Comparison of ENCODE assay signal across 14 mouse cellular contexts in the genomic region with DNA sequence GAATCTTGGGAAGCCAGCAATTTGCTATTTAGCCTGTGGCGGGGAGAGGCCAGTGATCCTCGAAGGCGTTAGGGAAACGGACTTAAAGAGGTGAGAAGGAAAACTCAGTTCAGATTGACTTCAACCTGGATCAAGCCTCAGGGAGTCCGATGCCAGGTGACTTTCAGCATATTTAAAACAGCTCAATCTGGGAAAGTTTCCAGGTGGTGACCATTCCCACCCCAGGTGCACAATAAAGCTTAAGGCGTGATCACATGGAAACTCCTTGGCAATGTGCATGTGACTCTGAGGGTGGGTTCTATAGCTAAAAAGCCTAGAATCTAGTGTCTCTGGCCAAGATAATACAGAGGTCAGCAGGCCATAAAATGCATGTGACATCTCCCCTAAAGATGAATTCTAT. TPM values are rescaled to one million over a fixed set of nuclear protein-coding genes. Genes with fewer than 3 reads are reported as not detected.
"Had no signal": no experiment of that assay in that cellular context is flagged by ENCODE, and none has a peak within 500 bp of the region (broad histone marks: within the 10 kb centered on the region; RNA-seq: fewer than 3 reads in every experiment).

No protein-coding gene starts in this region.

- ATAC-seq: inflammation-experienced regulatory T-cells, adult 6 months; intestine, postnatal 0 days; liver, postnatal 0 days; midbrain, embryonic 16.5 days had no signal

- H3K9ac ChIP-seq: liver, embryonic 13.5 days; liver, postnatal 0 days; lung, embryonic 15.5 days; midbrain, embryonic 12.5 days had no signal

- H3K36me3 ChIP-seq: liver, embryonic 13.5 days; lung, embryonic 15.5 days; midbrain, embryonic 12.5 days had no signal

- H3K9me3 ChIP-seq: liver, embryonic 13.5 days; lung, embryonic 15.5 days; megakaryocyte, embryonic 14.5 days; midbrain, embryonic 12.5 days had no signal

- H3K4me1 ChIP-seq: liver, embryonic 13.5 days; lung, embryonic 15.5 days; megakaryocyte, embryonic 14.5 days had no signal

- H3K4me3 ChIP-seq: layer of hippocampus, adult 2 months; liver, embryonic 13.5 days; lung, embryonic 15.5 days; megakaryocyte, embryonic 14.5 days; midbrain, embryonic 12.5 days had no signal

- H3K27ac ChIP-seq: liver, embryonic 13.5 days; lung, embryonic 15.5 days; macrophage; midbrain, embryonic 12.5 days had no signal

- H3K27me3 ChIP-seq: liver, embryonic 13.5 days; lung, embryonic 15.5 days; megakaryocyte, embryonic 14.5 days; midbrain, embryonic 12.5 days had no signal

- DNase-seq: liver; liver, embryonic 13.5 days; liver, postnatal 0 days; lung, postnatal 14 days; right cerebral cortex, postnatal 25 days; thymus, postnatal 36 days had no signal

- H3K4me2 ChIP-seq: liver, embryonic 13.5 days; lung, embryonic 15.5 days; midbrain, embryonic 12.5 days had no signal

RNA-seq across cellular contexts. Expression of gene D430019H16Rik, which starts 7.4 kb away (rescaled TPM):
- polyA plus RNA-seq: macrophage had no signal
